Mouse (Mus musculus) lung, postnatal 36 days (tissue): ENCODE measurements around the gene Xbp1.
"Not testable (repeated sequence)": the region's sequence is repeated elsewhere in the genome, so short reads cannot be mapped to it uniquely, and the experiment has no call there.

ENCODE experiments used
- DNase-seq: peaks from one replicate; pipeline ENCODE4 v3.0.0; 2022; ENCODE audit warnings: mixed read lengths

Gene Xbp1

DNA sequence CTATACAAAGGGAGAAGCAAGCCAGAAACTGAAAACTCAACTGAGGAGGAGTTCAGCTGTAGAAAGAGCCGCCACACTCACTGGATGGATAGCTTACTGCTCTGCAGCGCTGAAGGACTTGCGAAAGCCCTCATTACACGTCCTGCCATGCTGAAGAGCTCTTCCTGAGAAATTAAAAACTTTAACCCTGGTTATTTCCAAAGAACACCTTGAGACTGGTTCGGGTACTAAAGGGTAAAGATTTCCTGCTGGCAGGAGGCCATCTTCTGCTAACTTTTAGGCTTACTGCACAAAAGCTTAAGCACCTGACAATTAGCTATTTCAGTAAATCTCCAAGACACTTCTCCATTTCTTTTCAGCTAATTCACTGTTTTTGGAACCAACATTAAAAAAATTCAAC is 9.7 kb downstream of the Xbp1 start:
- no peak for DNase-seq

DNA sequence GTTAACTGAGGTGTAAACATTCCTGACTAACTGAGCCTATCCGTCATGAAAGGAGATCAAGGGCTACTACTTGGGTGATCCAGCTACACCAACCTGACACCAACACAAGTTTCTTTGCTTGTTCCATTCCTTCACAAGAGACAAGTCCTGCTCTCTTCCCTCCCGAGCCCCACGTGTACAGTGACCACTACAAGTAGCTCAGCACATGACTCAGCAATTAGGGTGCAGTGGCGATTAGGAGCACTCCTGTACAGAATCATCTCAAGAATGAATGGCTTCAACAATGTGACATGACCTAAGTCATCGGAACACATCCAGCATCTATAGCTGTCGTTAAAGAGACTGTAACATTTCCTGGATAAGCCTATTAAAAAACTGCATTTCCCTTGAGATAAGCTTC is 10.3 kb downstream of the Xbp1 start:
- DNase-seq, result no peak

DNA sequence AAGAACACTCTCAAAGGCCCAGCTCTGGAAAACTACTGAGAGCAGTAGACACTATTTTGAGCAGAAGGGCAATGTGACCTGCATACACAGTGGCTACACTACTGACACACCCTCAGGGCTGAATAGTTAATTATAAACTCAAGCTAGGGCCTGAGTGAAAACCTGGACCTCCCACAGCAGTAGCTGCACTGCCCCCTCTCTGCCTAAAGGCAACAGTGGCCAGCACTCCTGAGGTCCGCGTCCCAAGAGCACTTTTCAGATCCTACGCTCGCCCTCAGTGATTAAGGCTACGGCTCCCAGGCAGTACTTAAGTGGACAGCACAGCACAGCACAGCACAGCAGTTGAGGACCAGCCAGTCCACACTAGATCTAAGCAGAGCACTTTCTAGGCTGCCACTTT is 12.6 kb downstream of the Xbp1 start:
- peak; percentile 54 for DNase-seq

DNA sequence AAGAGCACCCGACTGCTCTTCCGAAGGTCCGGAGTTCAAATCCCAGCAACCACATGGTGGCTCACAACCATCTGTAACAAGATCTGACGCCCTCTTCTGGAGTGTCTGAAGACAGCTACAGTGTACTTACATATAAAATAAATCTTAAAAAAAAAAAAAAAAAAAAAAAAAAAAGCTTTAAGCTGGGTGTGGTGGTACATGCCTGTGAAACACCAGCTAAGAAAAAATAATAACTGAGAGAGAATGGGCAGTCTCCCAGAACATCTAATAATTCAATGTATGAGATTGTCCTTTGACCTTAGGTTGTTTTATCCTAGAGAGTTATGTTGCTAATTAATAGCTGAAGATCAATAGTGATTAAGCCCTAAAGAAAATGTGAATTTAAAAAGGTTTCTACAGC is 17.0 kb downstream of the Xbp1 start:
- not testable (repeated sequence) for DNase-seq

DNA sequence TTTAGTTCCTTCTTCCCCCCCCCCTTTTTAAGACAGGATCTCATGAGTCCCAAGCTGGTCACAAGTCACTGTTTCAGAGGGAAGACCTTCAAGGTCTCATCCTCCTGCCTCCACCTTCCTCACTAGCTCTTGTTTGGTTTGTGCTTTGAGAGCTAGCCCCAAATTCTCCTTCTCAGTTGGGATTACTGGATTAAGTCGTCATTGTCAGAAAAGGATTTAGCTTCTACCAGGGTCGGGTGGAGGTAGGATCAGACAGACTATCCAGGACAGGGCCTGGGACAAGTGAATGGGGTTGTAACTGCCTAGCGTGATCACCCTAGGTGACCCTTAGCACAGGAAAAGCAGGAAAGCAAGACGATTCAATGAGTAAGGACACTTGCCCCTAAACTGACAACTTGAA is 19.9 kb downstream of the Xbp1 start:
- DNase-seq, result no peak

DNA sequence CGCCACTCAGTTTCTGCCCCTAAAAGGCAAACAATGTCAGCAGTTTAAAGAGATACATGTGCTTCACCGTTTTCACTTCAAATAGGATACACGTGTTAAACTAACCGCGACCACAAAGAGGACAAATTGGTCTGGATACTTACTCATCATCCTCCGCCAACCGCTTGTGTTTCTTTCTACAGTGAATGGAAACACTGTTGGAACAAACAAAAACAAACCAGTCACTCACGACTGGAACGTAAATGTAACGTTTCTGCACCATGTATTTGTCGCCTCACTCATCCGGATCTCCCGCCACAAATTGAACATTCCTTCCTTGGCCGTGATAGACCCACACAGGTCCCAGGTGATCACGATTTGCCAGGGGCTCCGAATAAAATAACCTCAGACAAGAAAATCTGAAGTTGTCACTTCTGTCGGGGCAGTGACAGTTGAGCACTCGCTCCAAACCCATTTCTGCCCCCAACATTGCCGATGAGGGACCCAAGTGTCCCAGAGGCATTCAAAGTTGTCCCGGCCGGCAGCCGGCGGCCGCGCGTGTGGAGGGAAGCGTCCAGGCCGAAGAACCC is 20.9 kb downstream of the Xbp1 start:
- peak; percentile 15 for DNase-seq

DNA sequence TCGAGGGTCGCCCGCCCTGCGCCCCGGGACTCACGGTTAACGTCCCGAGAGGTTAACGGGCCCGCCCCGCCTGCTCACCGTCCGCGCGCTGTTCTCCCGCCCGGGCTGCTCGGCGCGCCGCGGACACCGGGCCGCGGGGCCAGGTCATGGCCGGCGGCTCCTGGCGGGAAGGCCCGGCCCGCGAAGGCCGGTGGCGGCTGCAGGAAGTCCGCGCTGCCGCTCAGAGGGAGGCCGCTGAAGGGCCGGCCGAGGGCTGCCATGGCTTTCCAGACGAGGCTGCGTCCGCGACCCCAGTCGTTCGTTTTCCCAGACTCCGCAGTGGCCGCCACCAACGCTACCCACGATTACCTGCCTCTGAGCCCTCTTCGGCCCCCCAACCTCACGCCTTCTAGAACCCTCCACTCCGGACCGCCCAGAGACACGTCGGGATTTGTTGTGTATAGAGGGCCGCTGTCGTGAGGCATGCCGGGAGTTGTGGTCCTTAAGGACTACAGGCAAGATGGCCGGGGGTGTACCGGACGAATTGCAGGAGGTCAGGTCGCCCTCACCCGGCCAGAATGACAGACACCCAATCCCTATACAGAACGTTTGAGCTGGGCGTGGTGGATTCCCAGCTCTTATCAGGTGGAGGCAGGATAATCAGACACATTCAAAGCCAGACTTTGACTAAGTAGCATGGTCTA is 21.5 kb downstream of the Xbp1 start, which contains the start of gene Ccdc117:
TSS of gene Ccdc117 (minus strand) at position 389 of the 683 bp plus-strand sequence.
- DNase-seq, result peak; percentile 99

DNA sequence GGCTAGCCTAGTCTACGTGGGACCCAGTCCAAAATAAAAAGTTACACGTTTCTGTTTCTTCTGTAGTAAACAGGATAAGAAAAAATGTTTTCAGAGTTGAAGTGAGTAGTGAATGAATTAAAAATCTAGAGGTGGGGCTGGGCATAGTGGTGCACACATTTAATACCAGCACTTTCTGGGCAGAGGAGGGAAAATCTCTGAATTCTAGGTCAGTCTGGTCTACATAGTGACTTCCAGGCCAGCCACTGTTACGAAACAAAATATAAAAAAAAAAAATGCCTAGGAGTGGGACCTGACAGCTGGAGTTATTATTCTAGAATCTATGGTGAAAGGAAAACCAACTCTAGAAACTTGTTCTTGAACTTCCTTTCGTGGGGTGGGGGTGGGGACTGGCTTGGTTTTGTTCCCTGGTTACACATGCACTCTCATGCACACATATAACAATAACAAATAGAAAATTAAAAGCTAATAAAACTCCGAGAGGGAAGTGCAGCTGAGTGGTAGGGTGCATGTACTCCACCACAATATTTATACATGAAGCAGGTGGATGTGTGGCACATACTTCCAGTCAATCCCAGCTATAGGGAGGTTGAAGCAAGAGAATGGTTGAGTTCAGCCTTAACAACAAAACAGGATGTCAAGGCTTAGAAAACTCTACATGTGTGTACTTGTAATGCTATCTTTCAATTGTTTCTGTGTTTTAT is 22.2 kb downstream of the Xbp1 start:
- no peak for DNase-seq

DNA sequence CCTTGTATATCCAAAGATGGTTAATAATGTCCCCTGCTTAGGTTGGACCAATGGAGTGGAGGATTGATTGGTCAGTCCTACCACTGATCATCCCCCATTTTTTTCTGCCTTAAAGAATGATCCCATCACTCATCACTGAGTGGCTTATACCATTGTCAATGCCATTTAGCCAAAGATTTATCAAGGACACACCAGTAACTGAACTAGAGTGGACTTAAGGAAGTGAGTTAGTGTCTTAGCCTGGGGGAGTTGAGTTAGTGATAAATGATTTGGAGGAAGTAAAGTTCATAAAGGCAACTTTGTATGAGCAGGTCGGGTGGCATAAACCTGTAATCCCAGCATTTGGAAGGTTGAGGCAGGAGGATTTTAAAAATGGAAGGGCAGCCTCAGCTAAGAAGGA is 22.8 kb downstream of the Xbp1 start:
- no peak for DNase-seq

DNA sequence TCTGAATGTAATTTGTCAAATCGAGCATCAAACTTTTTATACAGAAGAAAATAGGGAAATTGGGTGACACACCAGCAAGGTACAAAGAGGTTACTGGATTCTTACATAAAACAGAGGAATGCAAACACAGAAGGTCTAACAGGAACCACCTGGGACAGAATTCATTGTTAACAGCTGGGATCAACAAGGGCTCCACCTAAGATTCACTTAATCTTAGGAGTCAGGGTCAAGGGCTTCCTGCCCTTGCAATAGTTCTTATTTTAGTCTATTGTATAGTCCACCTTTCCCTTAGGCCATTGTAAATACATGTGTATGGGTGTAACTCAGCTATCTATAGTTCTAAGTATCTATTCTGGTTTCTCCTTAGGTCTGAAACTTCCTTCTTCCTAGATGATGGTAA is 24.2 kb downstream of the Xbp1 start:
- not testable (repeated sequence) for DNase-seq

DNA sequence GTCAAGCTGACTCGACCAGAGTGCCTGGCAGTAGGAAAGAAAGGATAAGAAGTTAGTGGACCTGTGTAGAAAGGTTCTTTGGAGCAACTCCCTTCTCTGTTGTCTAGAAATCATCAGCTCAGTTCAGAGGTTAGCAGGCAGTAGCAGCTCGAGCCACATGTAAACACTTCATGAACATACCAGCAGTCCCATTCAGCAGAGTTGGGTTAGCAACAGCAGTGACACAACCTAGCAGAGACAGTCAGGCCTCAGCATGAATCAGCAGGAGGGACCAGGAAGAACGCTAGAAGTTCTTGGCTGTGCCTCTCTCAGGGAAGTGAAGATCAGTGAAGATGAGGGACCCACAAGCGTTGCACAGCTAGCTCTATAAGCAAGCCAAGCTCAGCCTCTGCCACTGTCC is 25.0 kb downstream of the Xbp1 start:
- no peak for DNase-seq

DNA sequence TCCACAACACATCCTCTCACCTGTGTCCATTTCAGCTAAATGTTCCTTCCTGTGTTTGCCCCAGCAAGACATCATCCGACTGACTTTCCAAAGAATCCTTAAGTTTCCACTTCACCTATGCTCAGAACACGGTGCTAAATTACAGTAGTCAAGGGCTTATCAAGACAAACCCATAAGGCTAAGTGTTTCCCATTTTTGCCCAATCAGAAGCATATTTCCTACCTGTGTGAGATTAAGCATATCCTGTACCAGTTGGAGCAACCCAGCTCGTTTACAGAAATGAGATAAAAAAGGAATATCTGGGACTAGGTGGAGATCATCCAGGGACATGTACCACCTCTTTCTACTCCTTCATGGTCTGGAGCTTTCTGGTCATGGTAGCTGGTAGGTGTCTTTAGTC is 26.2 kb downstream of the Xbp1 start:
- no peak for DNase-seq

DNA sequence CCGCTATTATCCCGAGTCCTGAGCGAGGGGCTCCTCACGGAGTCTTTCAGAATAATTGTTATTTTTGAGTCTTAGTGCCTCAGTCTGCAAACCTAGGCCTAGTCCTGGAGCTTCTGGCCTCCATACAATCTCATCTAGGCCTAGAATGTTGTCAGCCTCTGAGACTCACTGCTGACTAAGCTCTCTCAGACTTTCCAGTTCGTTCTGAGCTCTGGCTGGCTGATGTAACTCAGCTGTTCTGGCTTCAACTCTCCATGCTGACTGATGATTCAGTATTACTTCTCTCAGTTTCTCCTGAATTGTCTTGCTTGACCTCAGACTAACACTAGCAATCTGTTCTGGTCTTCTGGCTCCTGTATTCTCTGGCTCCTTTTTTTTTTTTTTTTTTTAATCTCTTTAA is 31.0 kb downstream of the Xbp1 start:
- DNase-seq, result no peak

DNA sequence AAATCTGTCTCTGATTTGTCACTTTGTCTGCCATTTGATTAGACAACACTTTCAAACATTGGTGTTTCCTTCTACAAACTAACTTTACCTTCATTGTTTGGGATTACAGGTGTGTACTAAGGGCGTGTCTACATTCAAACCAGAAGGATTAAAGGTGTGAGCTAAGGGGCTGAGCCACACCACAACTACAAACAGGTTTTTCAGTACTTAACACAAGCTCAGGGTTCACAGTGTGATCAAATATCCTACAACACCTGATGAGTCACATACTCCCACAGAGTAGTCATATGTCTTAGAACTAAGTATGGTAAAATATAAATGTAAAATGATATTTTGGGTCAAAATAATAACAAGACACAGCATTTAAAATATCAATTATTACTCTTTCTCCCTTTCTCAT is 31.5 kb downstream of the Xbp1 start:
- DNase-seq, result no peak

DNA sequence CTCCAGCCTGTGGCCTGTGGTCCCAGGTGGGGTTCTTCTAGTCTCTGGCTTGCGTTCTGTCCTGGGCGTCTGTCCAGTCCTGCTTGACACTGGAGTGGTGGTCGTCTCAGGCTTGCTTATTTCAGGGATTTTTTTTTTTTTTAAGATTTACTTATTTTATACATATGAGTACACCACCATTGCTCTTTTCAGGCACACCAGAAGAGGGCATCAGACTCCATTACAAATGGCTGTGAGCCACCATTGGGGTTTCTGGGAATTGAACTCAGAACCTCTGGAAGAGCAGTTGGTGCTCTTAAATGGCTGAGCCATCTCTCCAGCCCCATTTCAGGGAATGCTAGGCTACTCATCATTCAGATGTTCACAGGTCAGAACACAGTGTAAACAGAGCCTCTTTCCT is 39.8 kb downstream of the Xbp1 start:
- no peak for DNase-seq

DNA sequence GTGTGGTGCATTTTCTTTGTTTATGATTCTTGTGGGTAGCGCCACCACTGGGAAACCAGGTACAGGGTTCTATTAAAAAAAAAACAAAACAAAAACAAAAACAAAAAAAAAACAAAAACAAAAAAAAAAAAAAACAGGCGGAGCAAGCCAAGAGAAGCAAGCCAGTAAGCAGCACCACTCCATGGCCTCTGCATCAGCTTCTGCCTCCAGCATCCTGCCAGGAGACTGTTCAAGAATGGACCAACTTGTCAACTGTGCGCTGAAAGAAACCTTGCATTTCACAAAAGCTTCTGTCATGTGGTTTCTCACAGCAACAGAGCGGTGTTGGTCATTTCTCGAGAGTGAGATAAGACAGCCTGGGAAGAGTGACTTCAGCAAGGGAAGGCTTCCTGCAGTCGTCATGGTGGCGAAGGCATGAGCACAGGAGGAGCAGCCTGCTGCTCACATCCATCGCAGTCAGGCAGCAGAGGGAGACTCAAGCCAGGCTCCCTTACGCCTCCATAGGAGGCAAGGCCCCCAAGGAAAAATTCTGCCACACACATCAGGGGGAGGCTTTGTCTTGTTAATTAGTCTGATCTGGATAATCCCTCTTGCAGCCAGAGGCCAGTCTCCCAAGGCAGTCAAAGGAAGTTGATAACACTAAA is 42.3 kb downstream of the Xbp1 start:
- no peak for DNase-seq

DNA sequence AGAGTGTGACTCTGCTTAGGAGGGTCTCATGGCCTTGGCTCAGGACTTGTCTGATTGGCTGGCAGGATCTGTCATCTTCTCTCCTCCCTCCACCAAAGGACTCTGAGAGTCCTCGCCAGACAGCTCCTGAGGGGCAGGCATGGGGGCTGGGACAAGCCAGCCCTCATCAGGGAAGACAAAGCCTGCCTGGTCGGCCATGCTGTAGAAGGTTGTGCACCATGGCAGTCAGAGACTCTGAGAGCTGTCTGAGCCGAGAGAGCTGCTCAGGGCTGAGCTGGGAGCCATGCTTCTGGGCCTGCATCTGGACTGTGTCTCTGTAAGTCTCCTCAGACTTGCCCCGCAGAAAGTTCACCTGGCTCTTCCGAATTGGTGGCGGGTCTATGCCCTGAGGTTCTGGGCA is 43.4 kb downstream of the Xbp1 start:
- DNase-seq, result no peak

DNA sequence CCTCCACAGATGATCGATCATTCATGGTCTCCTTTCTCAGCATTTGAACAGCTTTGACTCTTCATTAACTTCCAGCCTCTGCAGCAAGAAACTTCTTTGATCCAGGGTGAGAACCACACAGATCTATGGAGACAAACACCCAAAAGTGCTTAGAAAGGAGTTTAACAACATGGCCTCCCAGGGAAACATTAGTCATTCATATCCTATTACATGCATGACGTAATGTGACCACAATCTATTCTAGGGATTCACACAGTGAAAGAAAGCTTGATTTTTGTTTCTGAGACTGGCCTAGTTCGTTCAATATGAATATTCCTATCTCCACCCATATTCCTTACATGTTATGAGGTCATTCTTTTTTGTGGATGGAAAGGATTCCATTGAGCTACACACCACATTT is 45.1 kb downstream of the Xbp1 start:
- DNase-seq, result no peak

DNA sequence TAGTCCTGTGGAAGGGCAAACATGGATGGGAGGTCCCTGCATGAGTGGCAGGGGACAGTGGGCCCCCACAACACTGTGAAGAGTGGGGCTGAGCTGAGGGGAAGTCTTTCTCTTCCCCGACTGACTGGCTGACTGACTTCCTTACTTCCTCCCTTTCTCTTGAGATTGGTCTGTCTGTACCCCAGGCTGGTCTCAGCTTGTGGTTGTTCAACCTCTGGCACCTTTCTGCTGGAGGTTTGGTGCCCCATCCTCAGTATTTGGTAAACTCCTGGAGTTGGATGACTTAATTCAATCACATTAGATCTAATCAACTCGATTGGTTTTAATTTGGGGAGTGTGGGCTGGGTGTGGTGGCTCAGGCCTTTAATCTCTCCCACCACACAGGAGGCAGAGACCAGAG is 46.0 kb downstream of the Xbp1 start:
- no peak for DNase-seq

DNA sequence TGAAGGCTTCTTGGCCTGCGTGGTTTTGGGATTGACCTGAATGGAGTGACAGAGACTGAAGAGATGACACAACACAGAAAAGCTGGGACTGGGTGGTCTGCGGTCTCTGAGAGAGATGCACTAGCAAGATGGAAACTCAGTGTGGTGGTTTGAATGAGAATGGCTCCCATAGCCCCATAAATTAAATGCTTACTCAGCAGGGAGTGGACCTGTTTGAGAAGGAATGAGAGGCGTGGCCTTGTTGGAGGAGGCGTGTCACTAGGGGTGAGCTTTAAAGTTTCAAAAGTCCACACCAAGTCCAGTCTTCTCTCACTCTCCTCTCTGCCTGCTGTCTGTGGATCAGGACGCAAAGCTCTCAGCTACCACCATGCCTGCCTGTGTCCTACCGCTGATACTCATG is 47.2 kb downstream of the Xbp1 start:
- DNase-seq, result no peak

DNA sequence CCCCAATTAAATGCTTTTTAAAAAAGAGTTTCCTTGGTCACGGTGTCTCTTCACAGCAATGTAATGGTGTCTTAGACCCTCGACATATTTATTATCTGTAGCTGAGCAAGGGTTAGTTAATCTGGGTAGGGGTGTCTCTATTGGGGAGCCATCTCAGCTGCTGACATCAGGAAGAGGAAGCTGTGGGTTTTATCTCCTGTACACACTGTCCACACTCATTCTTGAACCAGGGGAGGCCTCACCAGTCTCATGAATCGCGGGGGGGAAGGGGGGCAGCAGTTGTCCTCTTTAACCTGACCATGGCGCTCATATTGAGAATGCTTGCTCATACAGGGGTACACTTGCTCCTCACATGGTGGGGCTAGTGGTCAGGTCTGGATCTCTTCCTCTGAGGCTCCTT is 47.6 kb downstream of the Xbp1 start:
- DNase-seq, result no peak

DNA sequence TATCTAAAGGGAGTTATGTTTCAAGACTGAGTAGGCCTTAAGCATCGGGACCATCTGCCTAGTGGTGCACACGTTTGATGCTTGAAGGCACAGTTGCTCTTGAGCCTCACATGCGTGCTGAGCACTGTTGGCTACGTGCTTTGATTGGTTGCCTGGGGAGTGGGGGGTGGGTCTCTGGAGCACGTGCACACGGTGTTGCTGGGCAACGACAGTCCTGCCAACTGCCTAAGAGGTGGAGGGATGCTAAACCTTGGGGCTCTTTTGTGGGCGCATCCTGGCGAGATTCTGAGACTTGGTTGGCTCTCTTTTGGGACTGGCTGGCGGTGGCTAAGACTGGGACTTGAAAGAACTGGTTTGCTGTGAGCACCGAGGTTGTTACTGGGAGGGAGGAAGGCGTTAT is 49.0 kb downstream of the Xbp1 start, which contains the start of gene Ankrd36:
TSS of gene Ankrd36 (plus strand) at position 211 of the 400 bp plus-strand sequence.
- DNase-seq, result no peak

DNA sequence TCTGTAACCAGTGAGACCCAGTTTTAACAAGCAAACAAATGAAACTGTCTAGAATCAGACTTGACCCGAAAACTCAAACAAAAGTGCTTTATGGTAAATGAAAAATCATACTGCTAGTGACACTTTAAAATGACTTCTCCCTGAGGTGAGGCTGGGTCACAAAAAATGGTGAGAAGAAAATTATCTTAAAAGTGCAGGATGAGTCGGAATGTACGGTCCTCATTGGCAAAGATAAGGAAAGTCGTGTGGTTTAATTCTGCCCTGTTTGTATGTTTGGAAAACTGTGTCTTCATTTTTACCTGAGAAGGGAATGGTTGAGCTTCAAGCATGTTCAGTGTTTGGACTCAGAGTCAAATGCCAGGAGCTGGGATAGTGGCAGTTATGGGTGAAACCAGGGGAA is 51.4 kb downstream of the Xbp1 start:
- no peak for DNase-seq

DNA sequence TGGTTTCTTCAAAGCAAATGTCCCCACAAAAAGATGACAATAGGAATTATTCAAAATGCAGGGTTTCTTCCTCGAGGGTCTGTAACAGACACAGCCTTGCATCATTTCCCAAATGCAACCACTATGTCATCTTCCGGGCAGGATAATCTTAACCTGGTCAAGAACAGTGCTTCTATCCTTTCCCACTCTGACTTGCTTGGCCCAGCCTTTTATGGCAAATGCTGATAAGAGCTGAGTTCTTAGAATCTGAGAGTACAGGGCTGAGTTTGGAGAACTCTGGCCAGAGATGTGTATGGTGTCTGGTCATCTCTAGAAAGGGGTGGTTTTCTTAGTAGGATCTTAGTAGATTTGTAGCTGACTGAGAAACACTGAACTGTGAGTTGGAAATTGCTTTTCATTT is 53.4 kb downstream of the Xbp1 start:
- DNase-seq, result no peak
